Mouse (Mus musculus) heart, adult 2 months (tissue): ENCODE data around the gene Foxp4.

Source experiments
- CTCF ChIP-seq: fragments of 200-600 bp; IDR thresholded peaks from 2 replicates; pipeline ENCODE4 v1.8.1; 2022; ENCODE audit warnings: antibody characterized with exemption, mild to moderate bottlenecking, moderate library complexity
- EP300 ChIP-seq: fragments of 200-500 bp; IDR thresholded peaks from 2 replicates; pipeline ENCODE4 v1.6.1; 2011; ENCODE audit warnings: low read depth, low read length, control low read depth; ENCODE audit not compliant: insufficient read depth
- POLR2A ChIP-seq: fragments of 200-500 bp; IDR thresholded peaks from 2 replicates; pipeline ENCODE4 v1.6.1; 2011; ENCODE audit warnings: mild to moderate bottlenecking, low read depth, low read length, control low read depth; ENCODE audit not compliant: insufficient read depth

- TF ChIP-seq CTCF (no peak), POLR2A (no peak), EP300 (no peak)
These were observed 34.7 kb downstream of the Foxp4 start for GRCm38 (mm10) chr17:47889727-47890126.
